Mouse (Mus musculus) embryo, embryonic 10 days (tissue): Measurements from ENCODE around the gene Myo18b.

Experiments
- DNase-seq: peaks from one replicate; pipeline ENCODE4 v3.0.0-alpha.2; 2015; ENCODE audit warnings: low spot score

The Myo18b gene

DNA sequence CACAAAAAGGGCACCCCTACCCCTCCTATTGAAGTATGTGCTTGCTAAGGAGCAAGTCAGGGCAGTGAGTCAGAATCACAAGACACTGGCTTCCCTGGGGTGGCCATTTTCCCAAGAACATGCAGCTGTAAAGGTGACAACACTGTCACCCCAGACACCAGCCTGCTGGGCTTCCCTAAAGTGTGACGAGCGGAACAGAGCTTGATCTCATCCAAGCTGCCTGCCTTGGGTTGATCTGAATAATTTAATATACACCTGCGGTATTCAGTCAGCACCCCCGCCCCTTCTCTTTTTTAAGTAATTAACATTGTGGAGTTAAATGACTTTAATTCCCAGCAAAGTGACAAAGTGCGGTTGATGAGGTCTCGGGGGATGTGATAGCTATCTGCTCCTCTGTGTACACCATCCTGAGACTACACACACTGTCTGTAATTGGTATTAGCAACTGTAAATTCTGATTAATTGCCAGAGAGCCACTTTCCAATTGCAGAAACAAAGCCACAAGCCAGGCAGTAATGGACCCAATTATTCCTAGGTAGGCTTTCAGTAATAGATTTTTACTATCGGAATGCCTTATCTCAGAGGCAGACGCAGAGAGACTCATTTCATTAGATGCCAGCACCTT lies 148.7 kb downstream of the Myo18b start:
- no peak for DNase-seq

- no peak for DNase-seq
These were observed 151.0 kb downstream of the Myo18b start for GRCm38 (mm10) chr5:112745176-112745575.

DNA sequence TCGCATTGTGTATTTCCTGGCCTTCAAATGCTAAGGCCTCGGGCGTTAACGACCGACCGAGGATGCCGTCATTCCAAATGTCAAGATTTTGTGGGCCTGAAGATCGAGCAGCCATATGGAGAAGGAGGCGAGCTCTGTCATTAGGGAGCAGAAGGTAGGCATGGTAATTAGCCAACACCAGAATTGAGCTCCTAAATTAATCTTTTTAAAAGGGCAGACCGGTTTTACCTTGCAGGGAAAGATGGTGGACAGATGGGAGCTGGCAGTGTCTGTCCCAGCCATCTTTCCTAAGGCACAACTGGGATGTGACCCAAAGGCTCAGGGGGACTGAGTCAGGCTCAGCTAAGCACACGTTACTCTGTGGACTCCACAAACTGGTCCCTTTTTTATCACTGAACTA lies 151.6 kb downstream of the Myo18b start:
- no peak for DNase-seq

DNA sequence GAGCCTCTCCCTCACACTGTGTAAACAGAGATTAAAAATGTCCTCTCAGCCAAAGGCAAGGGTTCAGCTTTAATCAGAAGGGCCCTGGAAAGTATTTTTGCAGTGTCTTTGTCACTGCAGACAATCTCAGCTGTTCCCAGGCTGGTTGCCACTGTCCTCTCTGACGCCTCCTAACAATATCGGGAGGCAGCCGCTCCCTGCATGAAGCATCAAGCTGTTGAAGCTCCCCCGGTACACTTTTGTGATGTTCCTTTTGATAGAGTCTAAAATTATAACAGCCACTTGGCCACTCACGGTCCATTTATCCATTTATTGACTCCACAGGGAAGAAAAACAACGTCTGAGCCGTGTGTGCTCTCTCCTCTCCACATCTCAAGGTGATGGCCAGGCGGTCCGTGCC lies 153.0 kb downstream of the Myo18b start:
- no peak for DNase-seq

- peak; percentile 31 for DNase-seq
These were observed 155.5 kb downstream of the Myo18b start for GRCm38 (mm10) chr5:112740651-112741050.

DNA sequence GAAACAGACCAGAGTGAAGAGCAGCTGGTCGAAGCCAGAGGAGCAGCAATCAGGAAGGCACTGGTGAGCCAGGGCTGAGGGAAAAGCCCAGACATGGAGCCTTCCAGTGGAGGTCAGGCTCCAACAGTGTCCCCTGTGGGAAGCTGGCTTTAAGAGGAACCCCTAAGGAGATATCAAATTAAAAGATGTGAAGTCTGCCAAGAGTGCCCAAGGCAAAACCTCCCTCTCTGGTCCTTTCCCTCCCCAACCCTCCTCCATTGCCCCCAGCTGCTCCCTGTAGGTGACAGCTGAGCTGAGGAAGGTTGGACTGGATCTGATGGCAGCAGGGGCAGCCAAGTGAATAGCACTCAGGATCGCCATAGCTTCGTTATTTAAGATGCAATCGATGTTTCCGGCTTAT lies 161.1 kb downstream of the Myo18b start:
- no peak for DNase-seq

DNA sequence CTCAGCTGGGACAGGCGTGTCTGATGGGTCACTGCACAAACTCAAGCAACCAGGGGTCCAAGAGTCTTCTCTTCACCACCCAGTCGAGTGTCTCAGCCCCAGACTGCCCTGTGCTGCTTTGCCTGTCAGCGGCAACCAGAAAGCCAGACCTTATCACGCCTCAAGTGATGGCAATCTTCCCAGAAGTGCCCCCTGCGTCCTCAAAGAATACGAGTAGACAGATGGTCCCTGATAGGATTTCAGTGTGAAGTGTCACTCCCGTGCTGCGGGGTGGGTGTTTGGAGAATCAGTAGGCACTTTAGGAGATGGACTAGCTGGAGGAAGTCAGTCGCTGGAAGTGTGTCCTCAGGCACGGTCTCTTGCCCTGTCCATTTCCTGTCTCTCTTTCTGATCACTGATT lies 165.6 kb downstream of the Myo18b start:
- no peak for DNase-seq

DNA sequence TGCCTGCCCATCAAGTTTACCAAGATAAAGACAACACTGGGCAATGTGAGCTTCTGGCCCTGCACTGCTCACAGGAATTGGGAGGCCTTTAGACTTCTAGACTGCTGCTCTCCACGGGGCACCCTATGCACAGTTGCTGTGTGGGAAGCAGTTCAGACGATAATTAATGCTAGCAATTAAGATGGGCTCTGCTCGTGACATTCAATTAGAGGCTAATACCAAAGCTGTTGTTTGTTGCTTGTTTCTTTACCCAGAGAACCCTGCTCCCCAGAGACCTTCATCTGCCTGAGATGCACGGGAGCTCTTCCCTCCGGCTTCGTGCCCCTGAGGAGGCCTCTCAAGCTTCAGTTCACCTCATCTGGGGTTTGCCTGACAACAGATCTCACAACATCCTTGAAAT lies 167.7 kb downstream of the Myo18b start:
- no peak for DNase-seq

GRCm38 (mm10) chr5:112718655-112719306 lies 177.4 kb downstream of the Myo18b start:
- peak; percentile 96 for DNase-seq

DNA sequence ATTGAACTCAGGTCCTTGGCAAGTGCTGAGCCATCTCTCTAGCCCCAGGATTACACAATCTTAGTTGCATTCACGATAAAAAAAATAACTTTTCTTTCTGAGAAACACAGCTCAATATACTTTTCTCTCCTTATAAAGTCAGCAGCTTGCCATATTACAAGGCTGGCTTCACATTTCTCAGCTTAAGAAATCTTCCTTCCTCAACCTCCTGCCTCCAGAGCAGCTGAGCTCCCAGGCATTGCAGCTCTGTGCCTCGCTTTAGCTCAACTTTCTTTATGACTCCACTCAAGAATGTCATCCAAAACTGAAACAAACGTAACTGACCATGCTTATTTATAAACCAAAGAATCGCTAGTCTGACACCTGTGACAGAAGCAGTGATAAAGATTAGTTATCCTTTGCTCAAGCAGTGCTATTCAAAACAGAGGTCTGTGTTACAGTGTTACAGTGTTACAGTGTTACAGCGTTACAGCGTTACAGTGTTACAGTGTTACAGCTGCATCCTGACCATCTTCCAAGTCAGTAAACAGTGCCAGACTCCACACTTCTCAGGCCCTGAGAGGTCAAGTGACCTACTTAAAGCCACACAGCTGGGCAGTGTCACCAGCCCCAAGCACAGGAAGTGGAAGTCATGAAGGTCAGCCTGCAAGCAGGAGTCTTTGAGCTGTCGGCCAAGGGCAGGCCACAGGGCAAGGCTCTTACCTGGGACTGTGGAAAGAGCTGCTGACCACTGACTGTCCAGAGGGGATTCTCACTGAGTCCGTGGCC lies 181.3 kb downstream of the Myo18b start:
- DNase-seq: peak; percentile 23

- DNase-seq: no peak
These were observed 186.3 kb downstream of the Myo18b start for GRCm38 (mm10) chr5:112709831-112710230.

GRCm38 (mm10) chr5:112708441-112708840 lies 187.7 kb downstream of the Myo18b start:
- DNase-seq: no peak

GRCm38 (mm10) chr5:112707478-112707877 lies 188.7 kb downstream of the Myo18b start:
- DNase-seq: no peak

DNA sequence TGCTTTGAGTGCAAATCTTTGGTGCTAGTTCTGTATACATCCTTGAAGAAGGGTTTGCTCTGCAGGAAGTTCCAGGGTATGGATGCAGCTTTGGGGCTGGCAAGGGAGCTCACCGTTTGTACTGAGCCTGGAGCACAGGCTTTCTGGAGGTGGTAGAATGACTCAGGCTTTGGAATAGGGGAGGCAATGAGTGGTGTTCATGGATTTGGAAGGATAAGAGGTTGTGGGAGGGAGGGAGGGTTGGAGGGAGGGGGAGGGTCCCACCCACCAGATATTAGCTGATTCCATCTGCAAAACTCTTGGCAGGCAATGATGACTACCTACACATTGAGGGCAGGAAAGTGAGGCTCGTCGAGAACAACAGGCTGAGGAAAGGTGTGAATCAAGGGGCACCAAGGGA lies 195.4 kb downstream of the Myo18b start:
- no peak for DNase-seq

DNA sequence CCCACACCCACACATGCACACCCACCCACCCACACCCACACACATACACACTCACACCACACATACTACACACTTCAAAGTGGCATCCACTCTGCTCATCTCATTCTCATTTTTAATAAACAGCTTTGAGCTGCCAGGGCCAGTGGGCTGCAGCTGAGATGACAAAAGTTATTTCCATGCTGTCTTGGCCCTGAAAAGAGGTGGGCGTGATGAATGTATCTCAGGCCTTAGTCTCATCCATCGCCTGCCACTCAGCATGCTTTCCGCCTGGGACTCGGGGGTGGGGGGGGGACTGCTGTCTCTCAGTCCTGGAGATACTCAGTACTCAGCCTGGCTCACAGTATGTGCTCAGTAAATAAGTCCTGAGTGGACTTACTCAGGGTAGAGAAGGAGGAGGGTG lies 199.5 kb downstream of the Myo18b start:
- no peak for DNase-seq

DNA sequence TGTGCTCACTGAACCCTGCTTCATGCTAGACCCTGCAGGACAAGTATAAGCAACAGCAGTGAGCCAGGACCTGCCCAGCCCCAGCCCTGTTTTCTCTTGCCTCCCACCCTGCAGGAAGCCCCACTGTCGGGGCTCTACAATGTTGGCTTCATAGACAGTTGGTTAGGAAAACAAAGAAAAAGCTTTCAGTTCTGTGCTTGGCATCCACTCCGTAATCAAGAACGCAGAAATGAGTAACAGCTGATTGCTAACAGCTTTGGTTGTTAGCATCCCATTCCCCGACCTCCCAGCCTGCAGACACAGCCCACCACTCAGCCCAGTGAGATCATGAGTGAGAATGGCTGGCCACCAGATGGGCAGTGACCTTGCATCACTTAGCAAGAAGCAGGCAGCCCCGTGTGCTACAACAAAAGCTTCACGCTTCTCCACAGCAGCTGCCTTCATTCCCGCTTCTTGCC lies 200.9 kb downstream of the Myo18b start:
- DNase-seq: peak; percentile 23

DNA sequence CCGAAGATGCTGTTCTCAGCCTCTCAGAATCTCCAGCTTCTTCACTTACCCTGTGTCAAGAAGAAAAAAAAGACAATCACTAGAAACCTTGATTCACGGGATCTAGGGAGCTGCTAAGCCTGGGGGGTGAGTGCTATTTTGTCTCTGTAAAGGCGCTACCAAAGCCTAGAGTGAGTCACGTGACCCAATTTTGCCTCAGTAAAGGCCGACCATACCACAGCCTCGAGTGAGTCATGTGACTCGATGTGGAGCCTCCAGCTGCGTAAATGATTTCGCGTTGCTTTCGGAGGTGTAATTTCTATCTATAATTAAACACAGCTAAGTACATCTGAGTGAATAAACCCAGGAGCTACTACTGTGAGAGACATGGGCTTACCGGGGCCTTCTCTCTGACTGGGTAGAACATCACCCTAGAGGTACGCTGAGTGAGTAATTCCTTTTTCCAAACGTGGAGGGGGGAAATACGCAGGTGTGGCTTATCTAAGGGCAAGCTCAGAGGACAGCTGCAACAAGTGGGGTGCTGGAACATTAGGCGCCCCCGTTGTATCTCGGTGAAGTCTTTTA lies 202.8 kb downstream of the Myo18b start:
- DNase-seq: no peak

DNA sequence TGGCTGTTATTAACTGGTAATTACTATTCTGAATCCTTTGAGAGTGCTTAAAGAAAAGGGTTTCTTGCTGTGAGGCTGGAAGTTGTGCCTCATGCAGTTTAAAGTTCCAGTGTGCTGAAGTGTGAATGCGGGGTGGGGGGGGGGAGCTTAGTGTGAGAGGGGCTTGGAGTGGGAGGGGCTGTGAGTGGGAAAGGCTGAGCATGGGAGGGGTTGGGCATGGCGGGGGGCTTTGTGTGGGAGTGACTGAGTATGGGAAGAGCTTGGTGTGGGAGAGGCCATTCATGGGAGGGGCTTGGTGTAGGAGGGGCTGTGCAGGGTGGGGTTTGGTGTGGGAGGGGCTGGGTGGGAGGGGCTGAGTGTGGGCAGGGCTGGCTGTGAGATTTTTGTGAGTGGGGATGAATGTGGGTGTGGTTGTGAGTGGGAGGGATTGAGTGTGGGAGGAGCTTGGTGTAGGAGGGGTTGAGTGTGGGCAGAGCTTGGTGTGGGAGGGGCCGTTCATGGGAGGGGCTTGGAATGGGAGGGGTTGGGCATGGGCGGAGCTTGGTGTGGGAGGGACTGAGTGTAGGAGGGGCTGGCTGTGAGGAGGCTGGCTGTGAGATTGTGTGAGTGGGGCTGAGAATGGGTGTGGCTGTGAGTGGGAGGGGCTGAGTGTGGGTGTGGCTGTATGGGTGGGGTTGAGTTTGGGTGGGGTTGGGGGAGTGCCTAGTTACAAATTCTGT lies 208.9 kb downstream of the Myo18b start:
- no peak for DNase-seq

DNA sequence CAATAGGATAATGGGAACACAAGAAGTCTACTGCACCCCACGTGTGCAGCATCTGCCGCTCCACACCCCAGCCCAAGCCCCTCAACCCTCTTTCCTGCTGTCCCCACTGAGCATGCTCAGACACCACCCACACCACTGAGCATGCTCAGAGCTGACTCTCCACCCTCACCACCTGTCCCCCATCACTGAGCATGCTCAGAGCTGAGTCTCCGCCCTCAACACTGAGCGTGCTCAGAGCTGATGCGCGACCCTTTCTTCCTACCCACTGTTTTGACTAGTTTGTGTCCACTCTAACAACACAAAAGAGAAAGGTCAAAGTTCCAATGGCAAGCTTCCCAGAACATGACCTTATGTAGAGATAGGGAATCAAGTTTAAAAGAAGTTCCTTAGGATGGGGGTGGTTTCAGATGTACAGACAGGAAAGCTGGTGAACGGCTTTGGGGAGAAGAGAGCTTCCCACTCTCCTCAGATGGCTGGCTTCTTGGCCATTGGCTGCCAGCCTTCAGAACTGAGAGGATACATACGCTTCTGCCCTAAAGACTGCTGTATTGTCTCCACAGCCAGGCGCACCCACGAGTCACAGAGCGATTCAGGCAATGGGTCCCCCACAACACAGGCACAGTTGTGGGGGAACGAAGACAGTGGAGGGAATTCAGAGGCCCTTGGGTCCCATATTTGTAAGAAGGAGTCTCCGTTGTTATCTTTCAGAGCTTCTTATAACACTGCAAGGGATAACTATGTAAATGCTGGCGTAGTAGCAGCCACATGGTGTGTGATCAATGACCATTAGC lies 209.7 kb downstream of the Myo18b start:
- DNase-seq: no peak

DNA sequence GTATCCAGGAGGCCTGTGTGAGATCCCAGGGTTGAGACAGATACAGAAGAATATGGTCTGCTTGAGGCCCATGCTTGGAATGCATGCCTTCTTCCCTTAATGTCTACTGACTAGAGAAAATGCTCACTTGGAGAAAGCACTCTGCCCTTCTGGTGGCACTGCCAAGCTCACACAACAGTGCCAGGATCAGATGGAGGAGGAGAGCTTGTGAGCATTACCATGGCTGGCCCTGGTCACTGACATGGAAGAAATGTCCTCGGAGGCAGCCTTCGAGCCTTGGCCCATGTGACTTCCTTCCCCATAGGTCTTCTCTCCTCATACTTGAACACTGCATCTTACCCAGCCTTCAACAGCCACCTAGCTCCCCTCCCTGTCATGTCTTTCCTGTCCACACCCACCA lies 216.9 kb downstream of the Myo18b start:
- DNase-seq: no peak

DNA sequence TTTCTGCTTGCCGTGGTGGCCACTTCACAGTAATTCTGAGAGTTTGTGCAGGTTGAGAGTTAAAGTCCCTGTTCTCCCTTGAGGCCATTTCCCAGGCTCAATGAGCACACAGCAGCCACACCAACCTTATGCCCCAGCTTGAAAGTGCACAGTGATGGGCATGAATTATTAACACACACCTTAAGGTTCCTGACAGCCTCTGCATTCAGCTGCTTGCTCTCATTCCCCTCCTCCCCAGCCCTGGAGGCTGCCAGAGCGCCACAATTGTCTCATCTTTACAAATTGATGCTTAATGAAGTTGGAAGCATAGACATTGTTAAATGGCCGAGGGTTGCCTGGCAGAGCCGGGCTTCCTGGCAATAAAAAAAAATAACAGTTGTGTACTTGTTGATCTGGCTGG lies 218.0 kb downstream of the Myo18b start:
- DNase-seq: no peak
